Mouse (Mus musculus): ENCODE measurements around the gene Prkch.

DNA sequence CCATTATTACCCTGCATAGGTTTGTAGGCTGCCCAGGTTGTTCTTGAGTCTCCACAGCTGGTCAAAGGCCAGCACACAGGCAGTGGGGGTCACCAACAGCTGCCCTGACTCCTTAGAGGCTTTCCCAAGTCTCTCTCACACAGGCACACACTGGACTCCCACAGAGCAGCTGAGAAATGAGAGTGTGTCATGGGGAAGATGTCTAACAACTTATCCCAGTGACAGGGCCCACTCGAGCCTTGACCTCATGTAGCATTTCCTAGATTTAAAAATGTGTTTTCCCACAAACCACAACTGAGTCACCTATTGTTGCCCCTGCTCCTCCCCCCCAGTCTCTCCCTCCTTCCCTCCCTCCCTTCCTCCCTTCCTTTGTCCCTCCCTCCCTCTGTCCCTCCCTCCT, 234.2 kb downstream of the Prkch start:
- TF ChIP-seq CTCF (IDR thresholded peaks at IDR 0.05; ENCODE audit: low read depth, low read length) (no peak), GATA1 (IDR thresholded peaks at IDR 0.05; ENCODE audit: borderline replicate concordance, low read length) (no peak), POLR2AphosphoS5 (IDR thresholded peaks at IDR 0.05; ENCODE audit: insufficient replicate concordance, low read depth, low read length) (no peak), TAL1 (conservative IDR thresholded peaks at IDR 0.05; ENCODE audit: low read depth, low read length) (no peak)
